8 mouse cellular contexts compared by ENCODE assay signal in the genomic region with DNA sequence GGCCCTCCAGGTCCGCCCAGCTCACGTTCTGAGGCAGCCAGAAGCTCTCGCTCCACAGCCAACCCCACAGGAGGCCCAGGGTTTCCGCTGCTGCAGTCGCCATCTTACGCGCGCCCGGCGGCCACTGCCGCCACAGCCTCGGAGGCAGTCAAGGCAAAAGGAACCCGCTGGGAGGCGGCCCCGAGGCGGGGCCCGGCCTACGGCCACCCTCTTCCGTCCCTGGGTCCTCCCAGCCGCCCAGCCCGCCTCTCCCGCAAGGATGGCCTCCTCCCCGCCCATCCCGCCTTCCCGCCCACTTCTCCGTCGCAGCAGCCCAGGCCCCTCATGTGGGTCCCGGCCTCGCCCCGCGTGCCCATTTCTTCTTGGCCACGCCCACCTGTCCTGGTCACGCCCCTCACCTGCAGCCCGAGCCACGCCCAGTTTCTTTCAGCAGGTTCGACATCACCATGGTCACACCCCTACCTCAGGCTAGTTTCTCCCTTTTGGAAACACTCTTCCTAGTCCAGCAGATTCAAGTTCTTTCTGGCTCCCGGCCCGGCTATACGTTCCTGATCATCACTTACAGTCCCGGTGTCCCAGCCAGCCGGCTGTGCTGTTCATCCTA. TPM values are rescaled to one million over a fixed set of nuclear protein-coding genes. Genes with fewer than 3 reads are reported as not detected.
DNase-seq lines count a peak whose midpoint lies in the region; ATAC-seq lines count a peak whose summit lies in the region.

No protein-coding gene starts in this region.

- no peaks in the 10 kb centered on the region for H3K9me3 ChIP-seq in intestine, embryonic 15.5 days

- no peaks in the 10 kb centered on the region for H3K36me3 ChIP-seq in intestine, embryonic 15.5 days

- H3K9ac ChIP-seq in intestine, embryonic 15.5 days, result peak overlapping the region; percentile 87

- 0 out of 2 replicates have a peak, but pooled peaks cover 5% of the 10 kb centered on the region for H3K4me1 ChIP-seq in intestine, embryonic 15.5 days (replicated peaks)

- DNase-seq in adrenal gland, adult 2 months, result peak; percentile 96
- peak; percentile 77 for DNase-seq in embryo, embryonic 11.5 days (ENCODE audit: low read depth, low spot score)
- peak; percentile 91 for DNase-seq in gastrocnemius, postnatal 25 days
- peak; percentile 62 to 83 for DNase-seq in left cerebral cortex, postnatal 14 days (ENCODE audit: low spot score in 2 of 2)
- DNase-seq in right cerebral cortex, postnatal 14 days, result peak; percentile 79
- peak; percentile 84 for DNase-seq in urinary bladder, postnatal 25 days (ENCODE audit: low spot score)

- intact Hi-C loops in left cerebral cortex, postnatal 14 days (cut with DNase I), result loop anchor here (5.0 kb wide), 1 partner anchor 45 kb away; the partner anchor contains the start of gene Cox14

- no peaks in the 10 kb centered on the region for H3K27me3 ChIP-seq in intestine, embryonic 15.5 days (replicated peaks)

- ATAC-seq in intestine, embryonic 15.5 days, result peak; percentile 98
- ATAC-seq in megakaryocyte-erythroid progenitor cell, adult 5-6 weeks (replicated peaks; ENCODE audit: low FRiP score, low TSS enrichment, poor library complexity, severe bottlenecking), result peak; percentile 84

- peak overlapping the region; percentile 86 for H3K4me2 ChIP-seq in intestine, embryonic 15.5 days (replicated peaks)

- WGBS in intestine, embryonic 15.5 days, result under 1% methylated on average over 40 of the region's 41 CpGs

- peak overlapping the region; percentile 95 for H3K27ac ChIP-seq in intestine, embryonic 15.5 days

- peak overlapping the region; percentile 89 for H3K4me3 ChIP-seq in intestine, embryonic 15.5 days (replicated peaks)

RNA-seq across cellular contexts. Expression of gene Cers5, which starts 0.3 kb away (rescaled TPM):
- total RNA-seq in adrenal gland, adult 2 months (2021), result 10 to 100 TPM; 46.4 to 54.6 TPM
- 26.1 and 32.6 TPM in 2 replicates for polyA plus RNA-seq in adrenal gland, adult 2 months (2012; rRNA removed)
- 1 to 10 TPM; 4.0 to 6.1 TPM for total RNA-seq in gastrocnemius, postnatal 25 days (2021)
- polyA plus RNA-seq in intestine, embryonic 15.5 days (2015; fragmentation: Nextera tagmentation; extraction: Ambion mirVana), result 48.1 and 49.5 TPM in 2 replicates
- total RNA-seq in left cerebral cortex, postnatal 14 days (2021), result 10 to 100 TPM; 38.9 to 39.6 TPM
- total RNA-seq in megakaryocyte-erythroid progenitor cell, adult 5-6 weeks (2014; fragmentation: Nextera tagmentation), result 2.4 and 7.2 TPM in 2 replicates
- total RNA-seq in megakaryocyte-erythroid progenitor cell, adult 5-6 weeks (2017), result 2.2 and 8.3 TPM in 2 replicates

RNA-seq across cellular contexts. Expression of gene Cox14, which starts 47.0 kb away (rescaled TPM):
- 100 to 1,000 TPM; 202 to 243 TPM for total RNA-seq in adrenal gland, adult 2 months (2021)
- polyA plus RNA-seq in adrenal gland, adult 2 months (2012; rRNA removed), result 685 and 754 TPM in 2 replicates
- 100 to 1,000 TPM; 171 to 172 TPM for total RNA-seq in gastrocnemius, postnatal 25 days (2021)
- polyA plus RNA-seq in intestine, embryonic 15.5 days (2015; fragmentation: Nextera tagmentation; extraction: Ambion mirVana), result 187 and 218 TPM in 2 replicates
- 100 to 1,000 TPM; 129 to 131 TPM for total RNA-seq in left cerebral cortex, postnatal 14 days (2021)
- 60.9 and 68.1 TPM in 2 replicates for total RNA-seq in megakaryocyte-erythroid progenitor cell, adult 5-6 weeks (2014; fragmentation: Nextera tagmentation)
- 17.2 and 30.4 TPM in 2 replicates for total RNA-seq in megakaryocyte-erythroid progenitor cell, adult 5-6 weeks (2017)

RNA-seq across cellular contexts. Expression of gene Gpd1, which starts 55.1 kb away (rescaled TPM):
- total RNA-seq in adrenal gland, adult 2 months (2021), result 1,000 to 10,000 TPM; 1,060 to 1,239 TPM
- polyA plus RNA-seq in adrenal gland, adult 2 months (2012; rRNA removed), result 708 and 828 TPM in 2 replicates
- 100 to 1,000 TPM; 415 to 536 TPM for total RNA-seq in gastrocnemius, postnatal 25 days (2021)
- 11.6 and 15.5 TPM in 2 replicates for polyA plus RNA-seq in intestine, embryonic 15.5 days (2015; fragmentation: Nextera tagmentation; extraction: Ambion mirVana)
- 10 to 100 TPM; 34.1 to 35.5 TPM for total RNA-seq in left cerebral cortex, postnatal 14 days (2021)
- total RNA-seq in megakaryocyte-erythroid progenitor cell, adult 5-6 weeks (2014; fragmentation: Nextera tagmentation), result 0.49 TPM in 1 of 2 replicates, not detected in the other
- total RNA-seq in megakaryocyte-erythroid progenitor cell, adult 5-6 weeks (2017), result 0.23 TPM in 1 of 2 replicates, not detected in the other

Comparison
In these comparisons a context has a peak if more than half of its experiments do, and no peak if none do; other contexts are left out.
1. Peak in every context shown above with its lines: DNase-seq, ATAC-seq, H3K4me3 ChIP-seq and H3K27ac ChIP-seq.
2. RNA of gene Cers5, which starts 0.3 kb away (total RNA-seq): 46.4 to 54.6 TPM in adrenal gland, adult 2 months and 38.9 to 39.6 TPM in left cerebral cortex, postnatal 14 days; 2.2 to 8.3 TPM in megakaryocyte-erythroid progenitor cell, adult 5-6 weeks and 4.0 to 6.1 TPM in gastrocnemius, postnatal 25 days; every median in the first group is over 4 times any median in the second.
3. RNA of gene Gpd1, which starts 55.1 kb away (total RNA-seq): 1,060 to 1,239 TPM in adrenal gland, adult 2 months, 415 to 536 TPM in gastrocnemius, postnatal 25 days and 34.1 to 35.5 TPM in left cerebral cortex, postnatal 14 days; 0.23 to 0.49 TPM in megakaryocyte-erythroid progenitor cell, adult 5-6 weeks; every median in the first group is over 10 times any median in the second.